ENCODE assay signal across 20 mouse cellular contexts in genomic region chr7:133576281-133576680, GRCm38 (mm10). TPM values are rescaled to one million over a fixed set of nuclear protein-coding genes. Genes with fewer than 3 reads are reported as not detected.
"Had no signal": no experiment of that assay in that cellular context is flagged by ENCODE, and none has a peak within 500 bp of the region (broad histone marks: within the 10 kb centered on the region; RNA-seq: fewer than 3 reads in every experiment).

No protein-coding gene starts in this region.

- H3K9ac ChIP-seq: lung, embryonic 14.5 days; midbrain, embryonic 13.5 days; midbrain, embryonic 15.5 days; neural tube, embryonic 12.5 days; stomach, embryonic 15.5 days had no signal

- ATAC-seq: midbrain, embryonic 13.5 days; midbrain, embryonic 15.5 days had no signal

- H3K4me1 ChIP-seq: megakaryocyte, embryonic 14.5 days; midbrain, embryonic 13.5 days; midbrain, embryonic 15.5 days; neural tube, embryonic 12.5 days; stomach, embryonic 15.5 days had no signal

- H3K4me2 ChIP-seq: lung, embryonic 14.5 days; midbrain, embryonic 11.5 days; midbrain, embryonic 13.5 days; midbrain, embryonic 15.5 days; neural tube, embryonic 12.5 days; stomach, embryonic 15.5 days had no signal

- H3K27me3 ChIP-seq: midbrain, embryonic 13.5 days; midbrain, embryonic 15.5 days; neural tube, embryonic 12.5 days; stomach, embryonic 15.5 days had no signal

- H3K4me3 ChIP-seq: megakaryocyte, embryonic 14.5 days; midbrain, embryonic 13.5 days; midbrain, embryonic 15.5 days; neural tube, embryonic 12.5 days; stomach, embryonic 15.5 days had no signal

- DNase-seq: lung, adult 18-20 months; lung, postnatal 10 days; lung, postnatal 36 days; right cerebral cortex, postnatal 14 days; thymus, adult 2 months; thymus, postnatal 25 days; thymus, postnatal 4 days had no signal

- H3K9me3 ChIP-seq: megakaryocyte, embryonic 14.5 days; midbrain, embryonic 13.5 days; midbrain, embryonic 15.5 days; neural tube, embryonic 12.5 days; stomach, embryonic 15.5 days had no signal

- H3K27ac ChIP-seq: macrophage; midbrain, embryonic 13.5 days; midbrain, embryonic 15.5 days; neural tube, embryonic 12.5 days; stomach, embryonic 15.5 days; stomach, postnatal 0 days had no signal

- H3K36me3 ChIP-seq: midbrain, embryonic 13.5 days; midbrain, embryonic 15.5 days; neural tube, embryonic 12.5 days; stomach, embryonic 15.5 days had no signal

RNA-seq across cellular contexts. Expression of gene Tex36, which starts 25.7 kb away (rescaled TPM):
- polyA plus RNA-seq: lung, embryonic 16.5 days; macrophage; midbrain, embryonic 11.5 days; midbrain, embryonic 15.5 days; neural tube, embryonic 12.5 days; neural tube, embryonic 14.5 days; spleen, adult 2 months; stomach, embryonic 15.5 days; stomach, postnatal 0 days; thymus, adult 2 months; urinary bladder, adult 2 months had no signal
